Mouse (Mus musculus) spleen, postnatal 10 days (tissue): ENCODE measurements at regions not wholly inside any gene's neighbourhood (a gene's known extent, or its start where the extent isn't known, plus 50 kb on each side); places are given as distances from the start of the nearest gene placed in this dataset.

Experiments
- DNase-seq, 2 experiments: peaks; one replicate each; pipeline ENCODE4 v3.0.0; 2021 to 2022; ENCODE audit warnings: low spot score in 2 of 2

DNA sequence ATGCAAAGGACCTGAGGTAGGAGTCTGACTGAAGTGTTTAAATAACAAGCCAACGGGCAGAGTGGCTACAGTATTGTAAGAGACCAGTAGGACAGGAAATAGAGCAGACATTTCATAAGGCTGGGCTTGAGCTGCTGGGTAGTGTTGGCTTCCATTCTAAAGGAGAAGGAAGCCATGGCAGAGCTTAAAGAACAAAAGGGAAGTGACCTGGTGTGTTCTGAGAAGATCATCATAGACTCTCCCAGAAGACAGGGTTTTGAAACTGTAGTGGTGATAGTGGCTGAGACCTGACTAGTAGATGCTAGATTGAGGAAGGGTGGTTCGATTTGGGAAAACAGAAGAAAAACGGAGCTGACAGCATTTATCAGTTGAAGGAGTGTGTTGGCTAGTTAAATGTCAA lies 514.1 kb upstream of the Zfp462 start:
- no peak for DNase-seq

GRCm38 (mm10) chr4:54460596-54460995 lies 484.3 kb upstream of the Zfp462 start:
- DNase-seq = no peak

DNA sequence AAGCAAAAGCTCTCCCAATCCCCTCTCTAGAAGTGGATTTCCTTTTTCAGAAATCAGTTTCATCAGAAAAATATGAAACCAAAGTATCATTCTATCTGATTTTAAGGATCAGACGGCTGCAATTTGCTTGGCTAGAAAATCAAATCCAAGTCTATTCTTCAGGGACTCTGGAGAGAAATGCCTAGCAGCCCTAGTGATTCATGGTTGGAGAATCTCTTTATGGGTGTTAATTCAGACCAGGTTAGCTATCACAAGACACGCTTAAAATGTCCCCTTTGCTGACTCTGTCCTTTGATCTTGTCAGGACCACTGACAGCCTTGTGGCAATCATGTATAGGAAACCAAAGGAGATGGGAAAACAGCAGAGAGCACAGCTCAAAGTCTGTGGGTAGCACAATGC lies 475.7 kb upstream of the Zfp462 start:
- DNase-seq = no peak

GRCm38 (mm10) chr4:54470022-54471008 lies 474.5 kb upstream of the Zfp462 start:
- no peak for DNase-seq

DNA sequence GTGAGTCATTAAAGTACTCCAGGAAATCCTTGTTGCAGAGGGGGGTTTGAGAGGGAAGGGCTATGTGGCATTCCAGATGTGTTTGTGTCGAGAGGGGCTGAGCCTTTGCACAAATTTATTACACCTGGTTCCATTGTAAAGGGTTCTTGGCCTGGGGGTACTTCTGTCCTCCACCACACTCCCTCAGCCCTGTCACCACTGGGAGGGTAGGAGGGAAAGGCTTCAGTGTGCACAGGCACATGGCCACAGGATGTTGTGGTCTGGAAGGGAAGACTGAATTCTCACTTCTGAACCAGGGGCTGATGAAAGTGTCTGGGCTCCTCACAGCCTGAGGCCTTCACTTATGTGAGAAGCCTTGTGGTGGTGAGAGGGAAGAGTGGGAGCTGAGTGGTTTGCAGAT lies 473.8 kb upstream of the Zfp462 start:
- DNase-seq = no peak

- DNase-seq = no peak
These were observed 463.1 kb upstream of the Zfp462 start for GRCm38 (mm10) chr4:54481766-54482165.

DNA sequence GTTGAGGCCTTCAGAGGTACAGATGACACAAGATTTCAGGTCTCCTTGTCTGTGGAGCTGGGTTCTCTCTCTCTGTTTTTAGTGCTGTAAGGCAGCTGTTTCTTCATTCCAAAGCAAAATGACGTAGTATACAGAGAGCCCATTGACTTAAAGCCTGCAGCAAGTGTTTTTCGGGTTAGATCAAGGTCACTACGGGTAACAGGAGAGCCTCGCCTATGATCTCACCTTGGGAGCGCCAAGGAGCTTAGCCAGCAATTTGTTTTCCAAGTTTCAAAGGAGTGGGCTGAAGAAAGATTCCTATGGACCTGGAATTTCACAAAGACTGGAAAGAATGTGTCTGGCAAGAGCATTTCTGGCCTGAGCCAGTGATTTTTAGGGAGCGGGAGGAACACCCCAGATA lies 451.8 kb upstream of the Zfp462 start:
- DNase-seq = no peak

DNA sequence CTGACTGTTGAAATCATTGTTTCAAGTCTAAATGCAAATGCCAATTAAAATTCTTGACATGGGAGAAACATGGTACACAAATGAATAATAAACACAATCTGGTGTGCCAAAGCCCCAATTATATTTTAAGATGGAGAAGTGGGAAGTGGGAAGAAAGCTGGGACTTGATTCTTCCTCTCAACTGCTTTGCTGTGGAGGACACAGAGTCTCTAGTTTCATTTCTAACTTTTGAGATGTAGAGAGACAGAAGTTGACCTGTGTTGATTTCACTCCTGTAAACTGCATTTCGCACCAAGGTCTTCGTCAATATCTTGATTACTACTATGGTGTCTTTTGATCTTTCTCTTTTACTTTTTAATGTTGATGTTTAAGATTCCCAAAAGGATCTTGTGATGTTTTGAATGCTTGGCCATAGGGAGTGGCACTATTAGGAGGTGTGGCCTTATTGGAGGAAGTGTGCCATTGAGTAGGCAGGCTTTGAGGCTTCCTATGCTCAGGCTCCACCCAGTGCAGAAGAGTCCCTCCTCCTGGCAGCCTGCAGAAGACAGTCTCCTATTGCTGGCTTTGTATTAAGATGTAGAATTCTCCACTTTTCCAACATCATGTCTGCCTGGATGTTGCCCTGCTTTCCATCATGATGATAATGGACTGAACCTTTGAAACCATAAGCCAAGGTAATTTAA lies 447.4 kb upstream of the Zfp462 start:
- no peak for DNase-seq

- no peak for DNase-seq
These were observed 428.9 kb upstream of the Zfp462 start for GRCm38 (mm10) chr4:54515934-54516333.

- DNase-seq = no peak
These were observed 421.6 kb upstream of the Zfp462 start for GRCm38 (mm10) chr4:54523283-54523682.

DNA sequence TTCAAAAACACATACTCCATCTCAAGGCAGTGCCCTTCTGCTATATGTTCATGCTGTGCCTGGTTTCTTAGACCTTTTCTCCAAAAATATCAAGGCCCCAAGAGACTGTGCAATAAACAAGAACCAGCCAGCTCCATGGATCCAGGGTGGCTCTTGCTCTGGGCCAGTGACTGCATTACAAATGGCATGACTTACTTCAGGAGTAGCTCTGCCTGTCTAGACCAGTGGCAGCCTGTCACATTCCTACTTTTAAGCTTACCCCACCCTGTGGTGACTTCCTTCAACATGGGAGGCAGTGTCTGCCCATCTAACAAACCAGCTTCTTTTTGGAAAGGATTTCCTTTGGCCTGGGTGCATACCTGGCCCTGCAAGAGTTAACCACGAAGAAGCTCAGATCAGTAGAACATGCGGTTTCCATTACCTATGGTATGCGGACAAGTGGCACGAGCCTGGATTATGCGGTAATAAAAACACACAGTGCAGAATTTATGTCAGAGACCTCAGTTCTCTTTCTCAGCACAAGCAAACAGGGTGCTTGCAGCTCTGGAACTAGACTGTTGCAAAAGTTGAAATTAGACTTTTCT lies 418.8 kb upstream of the Zfp462 start:
- DNase-seq = no peak

- peak in 1 of 2 experiments; percentile 41 for DNase-seq
These were observed 417.2 kb upstream of the Zfp462 start for GRCm38 (mm10) chr4:54527660-54528059.

GRCm38 (mm10) chr4:54531739-54532138 lies 413.1 kb upstream of the Zfp462 start:
- DNase-seq = no peak

GRCm38 (mm10) chr4:54533846-54534245 lies 411.0 kb upstream of the Zfp462 start:
- no peak for DNase-seq

- DNase-seq = no peak
These were observed 391.8 kb upstream of the Zfp462 start for GRCm38 (mm10) chr4:54552864-54553618.

DNA sequence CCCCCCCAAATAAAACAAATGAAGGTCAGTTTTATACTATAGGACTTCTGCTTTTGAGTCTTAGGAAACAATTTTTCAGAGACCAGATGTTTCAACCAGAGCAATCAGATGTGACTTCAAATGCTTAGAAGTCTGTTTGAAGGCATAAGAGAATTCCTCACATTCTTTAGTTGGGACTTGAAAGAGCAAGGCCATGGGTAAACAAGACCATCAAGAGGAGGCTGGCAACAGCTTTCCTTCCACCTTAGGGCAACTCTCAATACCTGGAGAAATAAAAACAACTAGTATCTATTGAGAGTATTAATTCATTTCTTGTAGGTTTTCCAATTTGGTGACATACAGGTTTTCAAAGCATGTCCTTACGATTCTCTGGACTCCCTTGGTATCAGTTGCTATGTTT lies 381.8 kb upstream of the Zfp462 start:
- no peak for DNase-seq

DNA sequence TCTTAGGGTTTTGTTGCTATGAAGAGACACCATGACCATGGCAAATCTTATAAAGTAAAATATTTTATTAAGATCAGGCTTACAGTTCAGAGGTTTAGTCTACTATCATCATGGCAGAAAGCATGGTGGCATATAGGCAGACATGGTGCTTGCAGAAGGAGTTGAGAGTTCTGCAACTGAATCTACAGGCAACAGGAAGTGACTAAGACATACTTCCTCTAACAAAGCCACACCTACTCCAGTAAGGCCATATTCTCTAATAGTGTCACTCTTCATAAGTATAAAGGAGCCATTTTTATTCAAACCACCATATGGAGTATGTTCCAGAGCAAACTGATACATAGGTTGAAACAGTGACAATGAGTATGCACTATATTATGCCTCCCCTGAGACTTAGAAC lies 371.7 kb upstream of the Zfp462 start:
- no peak for DNase-seq

GRCm38 (mm10) chr4:54587197-54587596 lies 357.7 kb upstream of the Zfp462 start:
- no peak for DNase-seq

DNA sequence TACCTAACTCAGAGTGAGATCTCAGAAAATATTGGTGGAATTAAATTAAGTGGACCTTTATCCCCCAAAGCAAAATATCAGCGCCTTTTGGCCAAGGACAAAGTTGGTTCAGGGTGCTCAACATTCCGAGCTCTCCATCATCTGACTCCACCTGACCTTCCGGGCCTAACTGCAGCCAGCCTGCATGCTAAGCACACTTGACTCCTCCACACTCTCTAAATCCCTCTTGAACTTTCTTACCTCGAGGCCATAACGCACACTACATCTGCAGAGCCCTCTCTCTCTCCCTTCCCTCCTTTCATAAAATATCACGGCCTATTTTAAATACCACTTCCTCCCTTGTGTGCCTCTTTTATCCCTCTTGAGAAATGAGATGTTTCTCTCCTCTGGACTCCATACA lies 356.1 kb upstream of the Zfp462 start:
- no peak for DNase-seq

DNA sequence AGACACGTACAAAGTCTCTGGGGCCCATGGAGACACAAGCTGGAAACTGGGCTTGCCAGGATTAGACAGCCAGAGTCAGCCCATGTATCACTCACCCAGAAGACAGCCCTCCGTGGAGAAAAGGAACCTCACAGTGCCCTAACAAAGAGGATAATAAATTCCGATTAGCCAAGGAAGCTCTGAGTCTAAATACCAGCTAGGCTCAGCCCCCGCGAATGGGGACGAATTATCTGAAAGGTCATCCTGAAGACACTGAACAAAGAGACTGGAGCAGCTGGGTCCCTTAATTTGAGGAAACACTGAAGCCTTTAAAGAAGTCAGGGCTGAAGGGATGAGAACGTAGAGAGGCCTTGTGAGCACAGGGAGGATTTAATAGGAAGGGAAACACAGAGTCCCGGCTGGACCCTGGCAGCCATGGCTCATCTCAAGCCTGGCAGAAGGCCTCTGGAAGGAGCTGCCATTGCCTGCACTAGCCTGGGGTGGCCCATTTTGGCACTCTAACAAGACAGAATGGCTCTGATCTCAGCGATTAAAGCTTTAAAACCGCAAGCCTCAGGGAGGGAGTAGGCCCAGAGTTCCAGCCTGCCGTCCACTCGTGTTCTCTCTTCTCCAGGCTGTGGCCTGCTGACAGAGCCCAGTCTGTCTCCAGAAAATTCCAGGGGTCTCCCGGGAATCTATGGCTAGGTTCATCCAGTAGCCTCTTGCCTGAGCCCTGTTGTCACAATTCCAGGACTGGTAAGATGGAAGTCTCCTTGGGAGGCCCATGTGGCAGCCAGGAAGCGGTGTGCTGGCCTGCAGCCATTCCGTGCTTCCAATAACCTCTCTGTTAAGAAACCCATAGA lies 343.0 kb upstream of the Zfp462 start:
- DNase-seq = no peak
